Mouse (Mus musculus): Measurements from ENCODE around the gene Cog4. TPM values are rescaled to one million over a fixed set of nuclear protein-coding genes. Genes with fewer than 3 reads are reported as not detected.

Cog4 gene
- total and polyA plus RNA-seq, 3 experiments: 24.9 to 35.2 (median 27.5) TPM

DNA sequence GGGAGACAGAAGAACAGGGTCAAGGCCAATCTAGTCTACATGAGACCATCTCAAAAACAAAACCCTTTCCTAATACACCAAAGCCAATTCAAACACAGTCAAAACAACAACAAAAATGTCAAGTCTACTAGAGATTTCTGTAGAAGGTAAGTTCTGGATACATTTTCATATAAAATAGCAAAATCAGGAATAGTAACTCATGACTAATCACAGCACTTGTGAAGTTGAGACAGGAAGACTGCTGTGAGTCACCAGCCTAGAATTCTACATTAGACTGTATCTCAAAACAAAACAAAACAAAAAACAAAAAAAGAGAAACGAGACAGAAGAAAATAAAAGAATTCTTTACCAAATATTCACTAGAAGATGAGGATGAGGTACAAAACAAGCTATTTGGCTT, 21.5 kb upstream of the Cog4 start:
- no peak for DNase-seq (ENCODE audit: extremely low read depth)
- Histone ChIP-seq H3K79me2 (replicated peaks; ENCODE audit: control insufficient read depth, extremely low read depth, insufficient read depth, poor library complexity, severe bottlenecking) (peaks cover 62% of the 10 kb centered on the region), H3K9me3 (replicated peaks; ENCODE audit: low read length) (no peaks in the 10 kb centered on the region), H3K4me3 (replicated peaks in 1 of 3; ENCODE audit: low read depth in 2 of 3, low read length in 2 of 3, poor library complexity in 1 of 3) (no peak overlapping the region), H3K27ac (ENCODE audit: insufficient read depth, low read depth) (no peak overlapping the region), H3K9ac (ENCODE audit: insufficient read depth, low read depth) (no peak overlapping the region), H3K4me1 (ENCODE audit: control insufficient read depth in 1 of 2, insufficient read depth in 2 of 2) (peaks cover 0 to 2% of the 10 kb centered on the region in 2 experiments; a peak in 1 of 4 replicates), H3K4me2 (ENCODE audit: insufficient read depth, low read depth, poor library complexity, severe bottlenecking) (no peak overlapping the region), H3K36me3 (replicated peaks in 1 of 2; ENCODE audit: control insufficient read depth in 1 of 2, insufficient read depth in 1 of 2, low read length in 1 of 2) (peaks cover 82 to 100% of the 10 kb centered on the region in 2 experiments), H3K27me3 (replicated peaks) (no peaks in the 10 kb centered on the region)
- TF ChIP-seq EP300 (IDR thresholded peaks at IDR 0.05; ENCODE audit: low read length): no peak
- TF ChIP-seq CHD1 (IDR thresholded peaks at IDR 0.05; ENCODE audit: low read depth, low read length): no peak
- no peak for TF ChIP-seq ZC3H11A (IDR thresholded peaks at IDR 0.05; ENCODE audit: low read depth, low read length)
- no peak for TF ChIP-seq PAX5 (IDR thresholded peaks at IDR 0.05; ENCODE audit: low read length)
- no peak for TF ChIP-seq JUND (conservative IDR thresholded peaks at IDR 0.05; ENCODE audit: low read depth, low read length)
- TF ChIP-seq CHD2 (IDR thresholded peaks at IDR 0.05; ENCODE audit: low read length): no peak
- no peak for TF ChIP-seq NRF1 (IDR thresholded peaks at IDR 0.05; ENCODE audit: low read depth, low read length)
- no peak for TF ChIP-seq E2F4 (IDR thresholded peaks at IDR 0.05; ENCODE audit: insufficient replicate concordance, low read depth, low read length)
- TF ChIP-seq USF1 (IDR thresholded peaks at IDR 0.05; ENCODE audit: low read depth, low read length): no peak
- TF ChIP-seq TBP (conservative IDR thresholded peaks at IDR 0.05; ENCODE audit: low read depth, low read length): no peak
- TF ChIP-seq TCF12 (IDR thresholded peaks at IDR 0.05; ENCODE audit: low read depth, low read length): no peak
- TF ChIP-seq HCFC1 (IDR thresholded peaks at IDR 0.05; ENCODE audit: low read depth, low read length): no peak
- no peak for TF ChIP-seq MYC (IDR thresholded peaks at IDR 0.05; ENCODE audit: low read depth, low read length)
- TF ChIP-seq BHLHE40 (IDR thresholded peaks at IDR 0.05; ENCODE audit: low read depth, low read length): no peak
- TF ChIP-seq MEF2A (IDR thresholded peaks at IDR 0.05; ENCODE audit: borderline replicate concordance, low read depth, low read length): no peak
- no peak for TF ChIP-seq RAD21 (IDR thresholded peaks at IDR 0.05; ENCODE audit: low read depth, low read length)
- no peak for TF ChIP-seq USF2 (conservative IDR thresholded peaks at IDR 0.05; ENCODE audit: low read depth, low read length)
- TF ChIP-seq MXI1 (IDR thresholded peaks at IDR 0.05; ENCODE audit: low read depth, low read length): no peak
- TF ChIP-seq MAX (IDR thresholded peaks at IDR 0.05; ENCODE audit: low read length): no peak
- dilution Hi-C loops (cut with MboI; ENCODE audit: extremely low pct_ligation_motif_present, extremely low pct_unique_long_range_greater_than_20kb, low sequenced_read_pairs) (no loop called here), in situ Hi-C loops (cut with MboI; ENCODE audit: low pct_ligation_motif_present, low pct_unique_long_range_greater_than_20kb, low sequenced_read_pairs) (loop anchor here (25.0 kb wide), 2 partner anchors 188 to 462 kb away; no protein-coding TSS in a partner anchor)

DNA sequence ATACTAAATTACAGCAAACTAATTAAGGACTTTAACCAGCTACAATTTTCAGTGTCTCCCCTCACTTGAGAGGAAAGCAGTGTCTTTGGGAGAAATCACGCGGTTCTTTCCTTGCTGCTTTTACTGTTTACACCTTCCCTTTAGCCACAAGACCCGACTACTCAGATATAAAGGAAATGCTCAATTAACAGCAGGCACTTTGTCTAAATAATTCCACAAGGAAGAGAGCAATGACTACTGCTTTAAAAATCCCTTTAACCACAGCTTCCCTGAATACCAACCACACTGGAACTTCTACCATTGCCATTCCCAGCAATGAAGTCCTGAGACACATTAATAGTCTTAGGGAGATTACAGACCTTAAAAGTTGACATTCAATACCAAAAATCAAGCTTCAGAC, 17.9 kb upstream of the Cog4 start:
- in situ Hi-C loops (cut with MboI; ENCODE audit: low pct_ligation_motif_present, low pct_unique_long_range_greater_than_20kb, low sequenced_read_pairs) (loop anchor here (25.0 kb wide), 2 partner anchors 191 to 459 kb away; no protein-coding TSS in a partner anchor), dilution Hi-C loops (cut with MboI; ENCODE audit: extremely low pct_ligation_motif_present, extremely low pct_unique_long_range_greater_than_20kb, low sequenced_read_pairs) (no loop called here)
- DNase-seq (ENCODE audit: extremely low read depth): no peak
- Histone ChIP-seq H3K36me3 (replicated peaks in 1 of 2; ENCODE audit: control insufficient read depth in 1 of 2, insufficient read depth in 1 of 2, low read length in 1 of 2) (peaks cover 76 to 100% of the 10 kb centered on the region in 2 experiments), H3K27me3 (replicated peaks) (no peaks in the 10 kb centered on the region), H3K4me1 (ENCODE audit: control insufficient read depth in 1 of 2, insufficient read depth in 2 of 2) (peaks cover 0 to 2% of the 10 kb centered on the region in 2 experiments; a peak in 1 of 4 replicates), H3K4me3 (replicated peaks in 1 of 3; ENCODE audit: low read depth in 2 of 3, low read length in 2 of 3, poor library complexity in 1 of 3) (no peak overlapping the region), H3K4me2 (ENCODE audit: insufficient read depth, low read depth, poor library complexity, severe bottlenecking) (no peak overlapping the region), H3K27ac (ENCODE audit: insufficient read depth, low read depth) (no peak overlapping the region), H3K79me2 (replicated peaks; ENCODE audit: control insufficient read depth, extremely low read depth, insufficient read depth, poor library complexity, severe bottlenecking) (peaks cover 62% of the 10 kb centered on the region), H3K9ac (ENCODE audit: insufficient read depth, low read depth) (no peak overlapping the region), H3K9me3 (replicated peaks; ENCODE audit: low read length) (no peaks in the 10 kb centered on the region)
- TF ChIP-seq MAX (IDR thresholded peaks at IDR 0.05; ENCODE audit: low read length): no peak
- no peak for TF ChIP-seq ZNF384 (IDR thresholded peaks at IDR 0.05; ENCODE audit: low read depth, low read length)
- TF ChIP-seq PAX5 (IDR thresholded peaks at IDR 0.05; ENCODE audit: low read length): no peak
- TF ChIP-seq JUND (conservative IDR thresholded peaks at IDR 0.05; ENCODE audit: low read depth, low read length): no peak
- no peak for TF ChIP-seq E2F4 (IDR thresholded peaks at IDR 0.05; ENCODE audit: insufficient replicate concordance, low read depth, low read length)
- TF ChIP-seq BHLHE40 (IDR thresholded peaks at IDR 0.05; ENCODE audit: low read depth, low read length): no peak
- no peak for TF ChIP-seq ZC3H11A (IDR thresholded peaks at IDR 0.05; ENCODE audit: low read depth, low read length)
- no peak for TF ChIP-seq USF2 (conservative IDR thresholded peaks at IDR 0.05; ENCODE audit: low read depth, low read length)
- TF ChIP-seq ZKSCAN1 (IDR thresholded peaks at IDR 0.05; ENCODE audit: borderline replicate concordance, low read depth, low read length): no peak
- TF ChIP-seq MEF2A (IDR thresholded peaks at IDR 0.05; ENCODE audit: borderline replicate concordance, low read depth, low read length): no peak
- no peak for TF ChIP-seq MYC (IDR thresholded peaks at IDR 0.05; ENCODE audit: low read depth, low read length)
- no peak for TF ChIP-seq MAFK (IDR thresholded peaks at IDR 0.05; ENCODE audit: insufficient replicate concordance, low read length)
- no peak for TF ChIP-seq KAT2A (IDR thresholded peaks at IDR 0.05; ENCODE audit: insufficient replicate concordance, low read length)
- TF ChIP-seq NRF1 (IDR thresholded peaks at IDR 0.05; ENCODE audit: low read depth, low read length): no peak
- TF ChIP-seq SMC3 (IDR thresholded peaks at IDR 0.05; ENCODE audit: low read depth, low read length): no peak
- no peak for TF ChIP-seq GABPA (IDR thresholded peaks at IDR 0.05; ENCODE audit: insufficient replicate concordance, low read depth, low read length)
- no peak for TF ChIP-seq CHD2 (IDR thresholded peaks at IDR 0.05; ENCODE audit: low read length)
- no peak for TF ChIP-seq UBTF (IDR thresholded peaks at IDR 0.05; ENCODE audit: low read depth, low read length)
- no peak for TF ChIP-seq MAZ (IDR thresholded peaks at IDR 0.05; ENCODE audit: low read depth, low read length)
- no peak for TF ChIP-seq ZMIZ1 (IDR thresholded peaks at IDR 0.05; ENCODE audit: low read depth, low read length)
